Mouse (Mus musculus): Measurements from ENCODE around the gene Psmb7. TPM values are rescaled to one million over a fixed set of nuclear protein-coding genes. Genes with fewer than 3 reads are reported as not detected.

Gene Psmb7
- polyA plus RNA-seq, 1 experiment from 2014 or later: 235 TPM

DNA sequence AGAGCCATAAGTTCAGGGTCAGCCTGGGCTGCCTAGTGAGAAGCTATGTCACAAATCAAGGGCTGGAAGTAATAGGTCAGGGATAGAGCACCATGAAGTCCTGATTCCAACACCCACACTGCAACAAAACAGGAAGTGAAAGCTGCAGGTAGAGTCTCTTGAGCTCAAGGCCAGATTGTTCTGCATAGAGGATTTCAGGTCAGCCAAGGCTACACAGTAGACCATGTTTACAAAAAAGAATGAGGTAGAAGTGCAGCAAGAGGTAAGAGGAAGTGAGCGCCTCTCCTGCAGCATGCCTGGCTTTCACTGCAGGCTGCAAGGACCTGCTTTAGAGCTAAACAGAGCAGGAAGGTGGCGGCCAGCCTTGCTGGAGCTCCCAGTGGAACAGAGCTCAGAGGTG is 69.2 kb downstream of the Psmb7 start:
- no peaks in the 10 kb centered on the region for H3K27me3 ChIP-seq (ENCODE audit: control insufficient read depth, insufficient read depth, low read length)
- no peak overlapping the region for H3K9ac ChIP-seq (ENCODE audit: low read length)
- WGBS: 96% methylated on average over 2 of the region's 2 CpGs
- H3K4me1 ChIP-seq (ENCODE audit: control insufficient read depth in 2 of 2, insufficient read depth in 2 of 2, low read length in 2 of 2): no peaks in the 10 kb centered on the region
- H3K4me3 ChIP-seq (ENCODE audit: control insufficient read depth in 1 of 2, insufficient read depth in 1 of 2, low read depth in 1 of 2, low read length in 2 of 2): no peak overlapping the region
- H3K27ac ChIP-seq (replicated peaks in 1 of 2; ENCODE audit: control insufficient read depth in 1 of 2, insufficient read depth in 1 of 2, low read depth in 2 of 2, low read length in 2 of 2): no peak overlapping the region
- ATAC-seq (ENCODE audit: insufficient number of reproducible peaks, insufficient read depth, low FRiP score, low read depth): no peak
- peaks cover 80% of the 10 kb centered on the region for H3K36me3 ChIP-seq (ENCODE audit: control insufficient read depth, insufficient read depth, low read length)
- no peak overlapping the region for H3K4me2 ChIP-seq (ENCODE audit: low read length)
- H3K9me3 ChIP-seq (ENCODE audit: control insufficient read depth, low read length): no peaks in the 10 kb centered on the region

DNA sequence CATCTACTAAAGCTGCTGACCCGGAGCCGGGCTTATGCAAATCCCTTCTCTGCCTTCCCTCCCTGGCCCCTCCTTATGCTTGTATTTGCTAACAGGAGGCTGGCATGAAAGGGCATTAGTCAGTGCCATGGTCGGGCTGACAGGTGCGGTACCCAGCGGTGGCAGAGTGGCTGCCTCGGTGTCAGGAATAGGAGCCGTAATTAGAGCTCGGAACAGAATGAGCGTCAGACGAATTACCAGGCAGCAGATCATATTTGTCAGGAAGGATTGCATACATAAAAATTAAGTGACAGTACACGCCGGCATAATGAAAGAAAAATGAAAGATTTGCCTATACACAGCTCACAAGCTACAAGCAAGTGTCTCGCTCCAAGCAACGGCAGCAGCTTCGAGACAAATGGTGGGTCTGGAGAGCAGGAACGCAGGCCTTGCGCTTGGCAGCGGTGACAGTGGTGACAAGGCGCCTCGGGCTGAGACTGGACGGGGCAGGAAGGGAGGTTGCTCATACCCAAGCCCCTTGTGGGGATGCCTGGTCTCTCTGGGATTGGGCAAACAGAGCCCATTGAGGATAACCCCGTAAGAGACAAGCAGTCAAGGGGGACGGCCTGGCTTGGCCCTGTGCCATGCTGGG is 71.8 kb downstream of the Psmb7 start:
- 90% methylated on average over 23 of the region's 23 CpGs for WGBS
- Histone ChIP-seq H3K9me3 (ENCODE audit: control insufficient read depth, low read length) (no peaks in the 10 kb centered on the region), H3K4me1 (ENCODE audit: control insufficient read depth in 2 of 2, insufficient read depth in 2 of 2, low read length in 2 of 2) (no peaks in the 10 kb centered on the region), H3K9ac (ENCODE audit: low read length) (no peak overlapping the region), H3K27ac (replicated peaks in 1 of 2; ENCODE audit: control insufficient read depth in 1 of 2, insufficient read depth in 1 of 2, low read depth in 2 of 2, low read length in 2 of 2) (no peak overlapping the region), H3K4me2 (ENCODE audit: low read length) (no peak overlapping the region), H3K4me3 (ENCODE audit: control insufficient read depth in 1 of 2, insufficient read depth in 1 of 2, low read depth in 1 of 2, low read length in 2 of 2) (no peak overlapping the region), H3K36me3 (ENCODE audit: control insufficient read depth, insufficient read depth, low read length) (peaks cover 78% of the 10 kb centered on the region), H3K27me3 (ENCODE audit: control insufficient read depth, insufficient read depth, low read length) (no peaks in the 10 kb centered on the region)
- no peak for ATAC-seq (ENCODE audit: insufficient number of reproducible peaks, insufficient read depth, low FRiP score, low read depth)

DNA sequence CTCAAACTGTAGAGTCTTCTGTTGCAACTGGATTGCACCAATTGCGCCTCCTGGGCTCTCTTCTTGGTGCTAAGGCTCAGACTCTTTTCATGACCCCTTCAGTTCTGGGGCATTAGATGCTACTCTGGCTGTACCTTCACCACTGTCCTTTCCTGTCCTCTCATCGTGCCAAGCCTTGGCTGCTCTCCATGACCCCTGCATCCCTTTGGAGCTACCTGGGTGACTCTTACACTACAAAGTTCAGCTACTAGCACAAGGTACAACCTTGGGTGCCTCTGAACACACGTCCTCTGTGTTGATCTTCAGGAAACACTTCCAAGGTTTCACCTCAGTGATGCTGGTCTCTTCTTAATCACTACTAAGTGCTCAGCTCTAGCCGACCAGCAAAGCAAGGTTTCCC is 81.3 kb downstream of the Psmb7 start:
- Histone ChIP-seq H3K9ac (ENCODE audit: low read length) (no peak overlapping the region), H3K27me3 (ENCODE audit: control insufficient read depth, insufficient read depth, low read length) (no peaks in the 10 kb centered on the region), H3K27ac (replicated peaks in 1 of 2; ENCODE audit: control insufficient read depth in 1 of 2, insufficient read depth in 1 of 2, low read depth in 2 of 2, low read length in 2 of 2) (no peak overlapping the region), H3K4me3 (ENCODE audit: control insufficient read depth in 1 of 2, insufficient read depth in 1 of 2, low read depth in 1 of 2, low read length in 2 of 2) (no peak overlapping the region), H3K4me2 (ENCODE audit: low read length) (no peak overlapping the region), H3K9me3 (ENCODE audit: control insufficient read depth, low read length) (no peaks in the 10 kb centered on the region), H3K4me1 (ENCODE audit: control insufficient read depth in 2 of 2, insufficient read depth in 2 of 2, low read length in 2 of 2) (peaks cover 0 to 2% of the 10 kb centered on the region in 2 experiments; a peak in 1 of 4 replicates), H3K36me3 (ENCODE audit: control insufficient read depth, insufficient read depth, low read length) (peaks cover 62% of the 10 kb centered on the region)
- 91% methylated on average over 4 of the region's 4 CpGs for WGBS
- no peak for ATAC-seq (ENCODE audit: insufficient number of reproducible peaks, insufficient read depth, low FRiP score, low read depth)

DNA sequence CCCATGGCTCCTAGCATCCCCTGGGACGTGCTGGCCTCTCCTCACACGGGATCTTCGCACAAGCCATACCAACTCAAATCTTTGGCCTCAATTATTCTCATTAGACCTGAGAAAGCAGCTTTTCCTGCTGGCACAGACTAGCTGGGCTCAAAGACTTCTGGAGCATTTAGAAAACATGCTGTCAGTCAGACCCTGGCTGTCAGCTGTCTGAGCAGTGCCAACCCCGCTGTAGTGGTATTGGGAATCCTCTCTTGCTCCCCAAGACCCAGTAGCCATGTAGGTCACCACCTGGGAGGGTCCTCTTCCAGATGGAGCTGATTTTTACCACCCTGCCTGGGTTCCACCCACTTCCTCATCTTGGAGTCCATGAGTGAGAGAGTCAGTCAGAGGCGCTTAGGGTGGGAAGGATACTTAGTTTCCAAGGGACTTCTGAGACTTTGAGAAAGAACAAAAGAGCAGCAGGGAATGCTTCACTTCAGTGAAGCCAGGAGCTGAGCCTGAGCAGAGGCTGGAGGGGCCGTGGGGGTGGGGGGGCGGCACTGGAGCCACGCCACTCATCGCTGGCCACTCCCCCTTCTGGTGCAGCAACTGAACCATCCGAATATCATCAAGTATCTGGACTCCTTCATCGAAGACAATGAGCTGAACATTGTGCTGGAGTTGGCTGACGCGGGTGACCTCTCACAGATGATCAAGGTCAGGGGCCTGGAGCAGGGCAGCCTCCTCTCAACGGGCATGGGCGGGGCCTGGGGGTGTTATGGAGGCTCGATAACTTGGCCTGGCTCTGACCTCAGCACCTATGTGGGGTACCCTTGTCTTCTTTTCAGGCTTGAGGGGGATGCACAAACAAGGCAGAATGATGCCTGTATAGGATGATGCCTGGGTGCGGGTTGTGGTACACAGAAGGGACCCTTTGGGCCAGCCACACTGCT is 83.3 kb downstream of the Psmb7 start:
- peaks cover 50% of the 10 kb centered on the region for H3K36me3 ChIP-seq (ENCODE audit: control insufficient read depth, insufficient read depth, low read length)
- WGBS: 65% methylated on average over 17 of the region's 17 CpGs
- ATAC-seq (ENCODE audit: insufficient number of reproducible peaks, insufficient read depth, low FRiP score, low read depth): no peak

DNA sequence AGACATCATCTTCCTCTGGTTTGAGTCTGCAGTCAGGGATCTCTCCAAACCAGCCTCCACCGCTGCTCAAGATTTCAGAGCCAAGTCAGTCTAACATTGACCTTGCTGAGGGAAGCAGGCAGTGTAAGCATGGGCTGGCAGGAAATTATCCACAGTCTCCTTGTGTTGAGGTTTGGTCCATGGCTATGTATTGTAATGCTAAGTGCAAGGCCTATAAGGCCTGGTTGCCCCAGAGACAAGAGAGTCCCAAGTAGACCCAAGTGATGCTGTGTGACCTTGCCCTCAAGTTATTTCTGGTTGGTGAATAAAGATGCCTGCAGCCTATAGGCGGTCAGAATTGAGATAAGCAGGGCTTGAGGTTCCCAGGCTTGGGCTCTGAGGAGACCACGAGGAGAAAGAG is 87.2 kb downstream of the Psmb7 start:
- WGBS: 78% methylated on average over 3 of the region's 3 CpGs
- H3K9me3 ChIP-seq (ENCODE audit: control insufficient read depth, low read length): no peaks in the 10 kb centered on the region

More for the DNA sequence above, 83.3 kb downstream of the Psmb7 start:
- Histone ChIP-seq H3K27me3 (ENCODE audit: control insufficient read depth, insufficient read depth, low read length) (no peaks in the 10 kb centered on the region), H3K9me3 (ENCODE audit: control insufficient read depth, low read length) (no peaks in the 10 kb centered on the region), H3K4me1 (ENCODE audit: control insufficient read depth in 2 of 2, insufficient read depth in 2 of 2, low read length in 2 of 2) (peaks cover 0 to 3% of the 10 kb centered on the region in 2 experiments; a peak in 1 of 4 replicates), H3K4me3 (ENCODE audit: control insufficient read depth in 1 of 2, insufficient read depth in 1 of 2, low read depth in 1 of 2, low read length in 2 of 2) (no peak overlapping the region), H3K4me2 (ENCODE audit: low read length) (no peak overlapping the region), H3K9ac (ENCODE audit: low read length) (peak overlapping the region; percentile 25; the same call in 1 of the 2 replicates), H3K27ac (replicated peaks in 1 of 2; ENCODE audit: control insufficient read depth in 1 of 2, insufficient read depth in 1 of 2, low read depth in 2 of 2, low read length in 2 of 2) (no peak overlapping the region)

DNA sequence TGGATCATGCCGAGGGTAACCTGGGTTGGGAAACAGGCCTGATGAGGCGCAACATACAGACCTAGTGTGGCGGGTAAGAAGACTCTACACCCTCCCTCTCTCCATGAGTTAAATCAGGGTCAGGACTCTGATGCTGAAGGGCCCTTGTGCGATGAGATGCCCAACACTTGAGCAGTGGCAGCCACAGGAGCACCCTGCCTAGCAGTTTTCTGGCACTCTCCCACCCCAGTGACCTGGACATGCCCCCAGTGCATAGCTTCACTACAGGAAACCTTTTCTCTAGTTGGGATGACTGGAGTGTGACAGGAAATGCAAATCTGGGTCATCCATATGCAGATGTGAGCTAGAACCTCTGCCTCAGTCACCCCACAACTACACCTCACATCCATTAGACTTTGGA is 88.2 kb downstream of the Psmb7 start:
- no peaks in the 10 kb centered on the region for H3K27me3 ChIP-seq (ENCODE audit: control insufficient read depth, insufficient read depth, low read length)
- no peak overlapping the region for H3K4me3 ChIP-seq (ENCODE audit: control insufficient read depth in 1 of 2, insufficient read depth in 1 of 2, low read depth in 1 of 2, low read length in 2 of 2)
- no peak overlapping the region for H3K9ac ChIP-seq (ENCODE audit: low read length)
- ATAC-seq (ENCODE audit: insufficient number of reproducible peaks, insufficient read depth, low FRiP score, low read depth): no peak
- H3K4me2 ChIP-seq (ENCODE audit: low read length): no peak overlapping the region
- H3K4me1 ChIP-seq (ENCODE audit: control insufficient read depth in 2 of 2, insufficient read depth in 2 of 2, low read length in 2 of 2): peaks cover 0 to 4% of the 10 kb centered on the region in 2 experiments; a peak in 1 of 4 replicates
- WGBS: 79% methylated on average over 4 of the region's 4 CpGs
- H3K36me3 ChIP-seq (ENCODE audit: control insufficient read depth, insufficient read depth, low read length): peaks cover 50% of the 10 kb centered on the region
- H3K9me3 ChIP-seq (ENCODE audit: control insufficient read depth, low read length): no peaks in the 10 kb centered on the region
- H3K27ac ChIP-seq (replicated peaks in 1 of 2; ENCODE audit: control insufficient read depth in 1 of 2, insufficient read depth in 1 of 2, low read depth in 2 of 2, low read length in 2 of 2): no peak overlapping the region

More for the DNA sequence above, 87.2 kb downstream of the Psmb7 start:
- no peak overlapping the region for H3K9ac ChIP-seq (ENCODE audit: low read length)
- no peak for ATAC-seq (ENCODE audit: insufficient number of reproducible peaks, insufficient read depth, low FRiP score, low read depth)
- no peak overlapping the region for H3K4me3 ChIP-seq (ENCODE audit: control insufficient read depth in 1 of 2, insufficient read depth in 1 of 2, low read depth in 1 of 2, low read length in 2 of 2)
- no peaks in the 10 kb centered on the region for H3K27me3 ChIP-seq (ENCODE audit: control insufficient read depth, insufficient read depth, low read length)
- no peak overlapping the region for H3K4me2 ChIP-seq (ENCODE audit: low read length)
- no peak overlapping the region for H3K27ac ChIP-seq (replicated peaks in 1 of 2; ENCODE audit: control insufficient read depth in 1 of 2, insufficient read depth in 1 of 2, low read depth in 2 of 2, low read length in 2 of 2)
- peaks cover 0 to 6% of the 10 kb centered on the region in 2 experiments; a peak in 1 of 4 replicates for H3K4me1 ChIP-seq (ENCODE audit: control insufficient read depth in 2 of 2, insufficient read depth in 2 of 2, low read length in 2 of 2)
- H3K36me3 ChIP-seq (ENCODE audit: control insufficient read depth, insufficient read depth, low read length): peaks cover 46% of the 10 kb centered on the region

DNA sequence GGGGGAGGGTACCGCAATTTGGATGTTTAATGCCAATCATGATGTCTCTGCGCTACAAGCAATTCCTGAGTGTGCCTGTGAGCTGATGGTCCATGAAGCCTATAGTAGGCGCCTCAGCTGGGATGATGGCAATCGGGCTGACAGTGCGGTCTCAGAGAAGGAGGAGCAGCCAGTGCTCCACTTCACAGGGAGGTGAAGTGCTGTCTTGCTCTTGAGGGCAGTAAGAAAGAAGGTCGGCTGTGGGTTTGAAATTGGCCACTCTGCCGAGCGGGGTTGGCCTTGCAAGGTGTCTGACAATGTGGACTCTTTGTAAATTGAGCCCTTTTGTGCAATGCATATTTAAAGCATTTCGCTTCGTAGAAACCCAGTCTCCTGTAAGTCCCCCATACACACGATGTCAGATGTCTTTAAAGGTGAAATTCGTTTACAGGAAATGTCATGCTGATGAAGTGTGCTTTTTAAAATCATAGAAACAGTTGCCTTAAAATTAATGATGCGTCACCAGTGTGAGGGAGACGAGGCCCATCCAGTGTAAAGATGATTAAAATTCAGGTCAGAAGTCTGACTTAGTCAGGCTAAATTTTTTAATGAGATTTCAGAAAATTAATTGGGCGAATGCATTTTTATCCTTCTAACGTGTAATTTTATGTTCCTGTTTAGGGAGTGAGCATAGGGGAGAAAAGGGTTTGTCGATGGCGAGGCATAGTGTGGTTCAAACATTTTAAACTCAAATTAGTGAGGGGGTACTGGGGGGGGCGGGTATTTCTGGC is 89.5 kb downstream of the Psmb7 start:
- no peak for ATAC-seq (ENCODE audit: insufficient number of reproducible peaks, insufficient read depth, low FRiP score, low read depth)
- WGBS: 84% methylated on average over 19 of the region's 19 CpGs
- Histone ChIP-seq H3K9me3 (ENCODE audit: control insufficient read depth, low read length) (no peaks in the 10 kb centered on the region), H3K4me1 (ENCODE audit: control insufficient read depth in 2 of 2, insufficient read depth in 2 of 2, low read length in 2 of 2) (peaks cover 5 to 6% of the 10 kb centered on the region in 2 experiments; a peak in 3 of 4 replicates), H3K4me3 (ENCODE audit: control insufficient read depth in 1 of 2, insufficient read depth in 1 of 2, low read depth in 1 of 2, low read length in 2 of 2) (no peak overlapping the region), H3K27ac (replicated peaks in 1 of 2; ENCODE audit: control insufficient read depth in 1 of 2, insufficient read depth in 1 of 2, low read depth in 2 of 2, low read length in 2 of 2) (no peak overlapping the region), H3K36me3 (ENCODE audit: control insufficient read depth, insufficient read depth, low read length) (peaks cover 41% of the 10 kb centered on the region), H3K27me3 (ENCODE audit: control insufficient read depth, insufficient read depth, low read length) (no peaks in the 10 kb centered on the region), H3K9ac (ENCODE audit: low read length) (no peak overlapping the region), H3K4me2 (ENCODE audit: low read length) (no peak overlapping the region)

All from heart, embryonic 14.5 days (tissue).